Mouse (Mus musculus) embryonic facial prominence, embryonic 15.5 days (tissue): ENCODE data around the gene Mpzl2. TPM values are rescaled to one million over a fixed set of nuclear protein-coding genes. Genes with fewer than 3 reads are reported as not detected.
"Not testable (repeated sequence)": the region's sequence is repeated elsewhere in the genome, so short reads cannot be mapped to it uniquely, and the experiment has no call there.

Experiments used
- ATAC-seq: fragments of 200-750 bp; cut with Nextera tagmentation; 2 replicates; pipeline ENCODE4 v1.8.0; 2017; ENCODE audit warnings: low read depth, moderate TSS enrichment; ENCODE audit not compliant: insufficient number of reproducible peaks, low FRiP score, low TSS enrichment
- H3K27ac ChIP-seq: fragments of 300-500 bp; sonication (generic); replicated peaks from 2 replicates; pipeline ENCODE4 v1.5.1; 2015; ENCODE audit warnings: mild to moderate bottlenecking, inconsistent platforms
- H3K27me3 ChIP-seq: fragments of 300-500 bp; sonication (generic); 2 replicates; pipeline ENCODE4 v1.6.1; 2015; ENCODE audit warnings: inconsistent platforms
- H3K36me3 ChIP-seq: fragments of 300-500 bp; sonication (generic); 2 replicates; pipeline ENCODE4 v1.6.1; 2015; ENCODE audit warnings: mild to moderate bottlenecking, inconsistent platforms
- H3K4me1 ChIP-seq: fragments of 300-500 bp; sonication (generic); 2 replicates; pipeline ENCODE4 v1.6.1; 2015; ENCODE audit warnings: inconsistent platforms
- H3K4me2 ChIP-seq: fragments of 300-500 bp; sonication (generic); replicated peaks from 2 replicates; pipeline ENCODE4 v1.6.1; 2015; ENCODE audit warnings: mild to moderate bottlenecking, inconsistent platforms
- H3K4me3 ChIP-seq: fragments of 300-500 bp; sonication (generic); replicated peaks from 2 replicates; pipeline ENCODE4 v1.5.1; 2015; ENCODE audit warnings: mild to moderate bottlenecking, inconsistent platforms
- H3K9ac ChIP-seq: fragments of 300-500 bp; sonication (generic); 2 replicates; pipeline ENCODE4 v1.6.1; 2015; ENCODE audit warnings: inconsistent platforms
- H3K9me3 ChIP-seq: fragments of 300-500 bp; sonication (generic); replicated peaks from 2 replicates; pipeline ENCODE4 v1.6.1; 2016; ENCODE audit warnings: inconsistent platforms
- WGBS: fragments of 180-500 bp; shearing (Covaris S2); methylation state at CpG from one replicate; pipeline ENCODE4 v1.1.7; 2015; 5-methylcytosine and 5-hydroxymethylcytosine counted together
- polyA plus RNA-seq: library from polyadenylated mRNA; unstranded; fragments of >200 nt; fragmentation: Nextera tagmentation; extraction: Ambion mirVana; gene quantifications from 2 replicates; pipeline ENCODE4 v1.2.1, GENCODE M21; 2015

The Mpzl2 gene
- polyA plus RNA-seq, 1 experiment from 2014 or later = 35.4 TPM

DNA sequence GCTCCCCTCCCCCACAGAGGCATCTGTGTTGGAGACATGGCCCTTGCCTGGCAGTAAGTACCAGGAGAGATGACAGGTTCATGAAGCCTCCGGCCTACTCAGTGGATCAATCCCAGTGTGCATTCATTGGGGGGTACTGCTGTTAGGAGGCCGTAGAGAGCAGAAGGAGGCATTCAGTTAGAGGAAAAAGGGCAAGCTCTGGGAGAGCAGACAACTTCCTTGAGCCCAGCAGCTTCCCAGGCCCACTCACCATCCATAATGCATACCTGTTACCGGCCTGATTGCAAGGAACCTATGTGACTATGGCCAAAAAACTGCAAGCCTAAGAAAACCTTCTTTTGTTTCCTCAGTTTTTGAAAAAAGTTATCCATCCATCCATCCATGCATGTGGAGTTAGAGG lies 5.1 kb upstream of the Mpzl2 start:
- Histone ChIP-seq H3K9me3 (no peaks in the 10 kb centered on the region), H3K4me3 (no peak overlapping the region), H3K4me1 (no peaks in the 10 kb centered on the region), H3K27ac (no peak overlapping the region), H3K36me3 (no peaks in the 10 kb centered on the region), H3K4me2 (no peak overlapping the region), H3K27me3 (0 out of 2 replicates have a peak, but pooled peaks cover 2% of the 10 kb centered on the region), H3K9ac (no peak overlapping the region)
- no peak for ATAC-seq
- WGBS = 75% methylated on average over 3 of the region's 3 CpGs

DNA sequence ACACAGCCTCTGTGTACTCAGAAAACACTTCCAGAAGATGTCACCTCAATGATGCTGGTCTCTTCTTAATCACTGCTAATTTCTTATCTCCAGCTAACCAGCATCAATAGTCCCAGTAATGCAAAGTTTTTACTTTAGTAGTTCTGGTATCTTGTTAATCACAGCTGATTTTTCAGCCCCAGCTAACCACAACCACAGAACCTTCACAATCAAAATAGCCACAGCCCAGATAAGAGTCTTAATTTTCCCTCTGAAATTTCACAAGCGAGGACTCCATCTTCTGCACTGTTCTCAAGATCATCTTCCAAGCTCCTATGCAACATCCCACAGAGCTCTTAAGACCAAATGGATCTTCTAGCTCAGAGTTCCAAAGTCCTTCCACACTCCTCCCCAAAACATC lies 1.8 kb upstream of the Mpzl2 start:
- 74% methylated on average over 1 of the region's 1 CpGs for WGBS
- peaks cover 30% of the 10 kb centered on the region for H3K27me3 ChIP-seq
- H3K36me3 ChIP-seq, ATAC-seq, H3K9ac ChIP-seq, H3K27ac ChIP-seq, H3K4me3 ChIP-seq, H3K4me2 ChIP-seq, H3K9me3 ChIP-seq: not testable (repeated sequence)
- H3K4me1 ChIP-seq = peaks cover 13% of the 10 kb centered on the region

DNA sequence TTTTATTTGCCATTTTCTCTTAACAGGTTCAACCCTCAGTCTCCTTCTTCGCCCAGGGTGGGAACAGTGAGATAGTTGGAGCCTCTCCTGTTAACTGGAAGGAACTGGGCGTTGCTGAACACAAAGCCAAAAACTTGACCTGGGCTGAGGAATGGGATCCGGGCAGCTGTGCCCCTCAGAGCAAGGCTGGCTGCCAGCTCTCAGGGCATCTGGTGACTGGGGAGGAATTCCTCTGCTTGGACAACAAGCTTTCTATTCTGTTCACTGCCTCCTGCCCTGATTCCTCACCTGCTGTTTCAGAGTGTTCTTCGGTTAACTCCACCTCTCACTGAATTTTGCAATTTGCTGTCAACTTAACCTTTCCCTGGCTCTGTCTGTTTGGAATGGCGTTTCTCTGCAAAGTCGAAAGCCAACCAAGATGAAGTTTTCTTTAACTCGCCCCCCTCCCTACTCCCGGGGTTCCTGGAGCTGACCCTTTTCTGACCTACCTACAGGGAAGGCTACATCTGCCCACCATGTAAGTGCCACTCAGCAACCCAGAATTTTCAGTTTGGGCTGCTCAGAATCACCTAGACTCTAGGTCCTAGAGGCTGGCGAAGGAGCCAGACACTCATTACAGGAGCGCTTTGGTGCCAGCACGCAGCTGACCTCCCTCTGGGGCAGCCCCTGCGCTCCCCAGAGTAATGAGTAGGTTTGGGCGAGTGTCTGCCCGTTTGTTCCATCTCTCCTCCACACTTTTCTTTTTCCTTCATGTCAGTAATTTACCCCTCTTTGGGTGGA lies 657 bp downstream of the Mpzl2 start:
- Histone ChIP-seq H3K4me3 (no peak overlapping the region), H3K9me3 (no peaks in the 10 kb centered on the region), H3K36me3 (no peaks in the 10 kb centered on the region), H3K9ac (no peak overlapping the region), H3K27ac (no peak overlapping the region), H3K4me1 (peaks cover 15% of the 10 kb centered on the region), H3K27me3 (peaks cover 44% of the 10 kb centered on the region), H3K4me2 (no peak overlapping the region)
- no peak for ATAC-seq
- 16% methylated on average over 14 of the region's 14 CpGs for WGBS

DNA sequence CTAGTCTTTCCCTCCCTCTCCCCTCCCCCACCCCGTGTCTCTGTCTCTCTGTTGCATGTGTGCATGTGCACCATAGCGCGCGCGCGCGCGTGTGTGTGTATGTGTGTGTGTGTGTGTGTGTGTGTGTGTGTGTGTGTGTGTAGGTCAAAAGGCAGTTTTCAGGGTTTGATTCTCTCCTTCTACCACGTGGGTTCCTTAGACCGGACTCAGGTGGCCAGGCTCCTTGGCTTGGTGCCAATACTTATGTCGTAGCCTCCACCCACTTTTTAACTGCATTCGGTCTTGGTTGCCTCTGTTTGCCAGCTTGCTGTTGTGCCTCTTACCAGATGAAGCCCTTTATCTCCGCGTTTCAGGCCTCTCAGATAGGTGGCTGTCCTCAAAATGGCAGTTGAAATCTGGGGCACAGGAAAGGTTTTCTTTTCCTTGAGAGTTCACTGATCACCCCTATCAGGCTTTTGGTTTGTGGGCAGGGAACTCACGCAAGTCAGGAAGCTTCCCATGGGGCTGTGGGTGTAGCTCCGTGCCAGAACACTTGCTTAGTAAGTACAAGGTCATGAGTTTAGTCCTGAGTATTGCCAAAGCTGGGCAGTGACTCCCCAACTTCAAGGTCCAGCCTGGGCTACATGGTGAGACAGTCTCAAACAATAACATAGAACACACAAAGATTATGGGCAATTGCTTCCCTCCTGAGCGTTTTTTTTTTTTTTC lies 1.7 kb downstream of the Mpzl2 start:
- Histone ChIP-seq H3K4me3 (no peak overlapping the region), H3K27me3 (peaks cover 44% of the 10 kb centered on the region), H3K9me3 (no peaks in the 10 kb centered on the region), H3K4me1 (peaks cover 15% of the 10 kb centered on the region), H3K27ac (no peak overlapping the region), H3K9ac (no peak overlapping the region), H3K4me2 (no peak overlapping the region), H3K36me3 (no peaks in the 10 kb centered on the region)
- WGBS = 30% methylated on average over 17 of the region's 17 CpGs
- ATAC-seq = no peak

DNA sequence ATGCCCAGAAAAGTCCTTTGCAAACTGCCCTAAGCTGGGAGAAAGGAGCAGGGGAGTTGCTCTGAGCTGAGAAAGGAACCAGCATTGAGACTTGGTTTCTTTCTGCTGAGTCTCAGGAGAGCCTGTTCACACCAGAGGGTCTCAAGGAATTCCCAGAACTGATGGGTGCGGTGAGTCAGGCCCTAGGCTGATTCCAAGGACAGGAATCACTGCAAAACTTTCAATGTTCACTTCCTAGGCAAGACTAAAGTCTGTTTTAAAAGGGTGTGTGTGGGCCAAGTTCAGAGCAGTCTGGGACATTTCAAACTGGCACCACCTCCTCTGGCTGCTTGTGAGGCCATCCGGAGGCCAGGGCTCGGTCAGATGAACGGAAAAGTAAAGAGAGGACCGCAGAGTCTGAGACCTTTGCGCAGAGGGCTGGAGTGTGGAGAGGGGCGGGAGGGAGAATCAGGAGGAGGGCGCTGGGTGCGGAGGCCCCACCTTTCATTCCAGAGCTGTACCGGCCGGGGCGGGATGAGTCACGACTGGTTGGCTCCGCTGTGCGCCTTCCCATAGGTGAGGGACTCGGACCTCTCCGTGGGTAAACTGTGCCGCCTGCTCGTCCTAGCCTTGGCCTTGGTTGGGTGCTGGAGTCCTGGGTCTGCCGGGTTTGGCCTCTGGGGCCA lies 2.6 kb downstream of the Mpzl2 start:
- no peaks in the 10 kb centered on the region for H3K36me3 ChIP-seq
- H3K4me3 ChIP-seq = peak overlapping the region; percentile 38
- H3K9ac ChIP-seq = peak overlapping the region; percentile 7; the same call in 1 of the 2 replicates
- peaks cover 44% of the 10 kb centered on the region for H3K27me3 ChIP-seq
- peak overlapping the region; percentile 43 for H3K4me2 ChIP-seq
- H3K4me1 ChIP-seq = peaks cover 15% of the 10 kb centered on the region
- WGBS = 2% methylated on average over 20 of the region's 20 CpGs
- H3K27ac ChIP-seq = peak overlapping the region; percentile 70
- H3K9me3 ChIP-seq = no peaks in the 10 kb centered on the region
- ATAC-seq = peak; percentile 83

DNA sequence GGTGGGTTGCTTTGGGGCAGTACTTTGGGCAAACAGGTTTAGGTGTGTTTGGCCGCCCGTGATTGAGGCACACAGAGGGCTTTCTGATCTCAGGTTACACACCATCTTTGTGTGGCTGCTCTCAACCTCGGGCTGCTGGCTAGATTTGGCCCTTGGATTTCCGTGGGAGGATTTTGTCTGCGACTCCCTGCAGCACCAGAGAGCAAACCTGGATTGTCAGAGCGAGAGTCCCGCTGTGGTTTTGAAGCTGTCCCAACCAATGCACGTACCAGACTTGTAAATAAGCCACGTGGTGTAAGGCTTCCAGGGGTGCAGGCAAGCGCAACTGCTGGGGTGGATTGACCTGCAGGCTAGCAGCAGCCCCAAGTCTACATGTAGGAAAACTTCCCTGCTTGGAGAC lies 3.3 kb downstream of the Mpzl2 start:
- H3K27me3 ChIP-seq = peaks cover 44% of the 10 kb centered on the region
- H3K36me3 ChIP-seq = no peaks in the 10 kb centered on the region
- 2% methylated on average over 10 of the region's 10 CpGs for WGBS
- peak overlapping the region; percentile 7; the same call in 1 of the 2 replicates for H3K9ac ChIP-seq
- H3K9me3 ChIP-seq = no peaks in the 10 kb centered on the region
- peak overlapping the region; percentile 38 for H3K4me3 ChIP-seq
- no peak; the same call in 1 of the 2 replicates for ATAC-seq
- peak overlapping the region; percentile 43 for H3K4me2 ChIP-seq
- H3K27ac ChIP-seq = peak overlapping the region; percentile 70
- H3K4me1 ChIP-seq = peaks cover 15% of the 10 kb centered on the region

DNA sequence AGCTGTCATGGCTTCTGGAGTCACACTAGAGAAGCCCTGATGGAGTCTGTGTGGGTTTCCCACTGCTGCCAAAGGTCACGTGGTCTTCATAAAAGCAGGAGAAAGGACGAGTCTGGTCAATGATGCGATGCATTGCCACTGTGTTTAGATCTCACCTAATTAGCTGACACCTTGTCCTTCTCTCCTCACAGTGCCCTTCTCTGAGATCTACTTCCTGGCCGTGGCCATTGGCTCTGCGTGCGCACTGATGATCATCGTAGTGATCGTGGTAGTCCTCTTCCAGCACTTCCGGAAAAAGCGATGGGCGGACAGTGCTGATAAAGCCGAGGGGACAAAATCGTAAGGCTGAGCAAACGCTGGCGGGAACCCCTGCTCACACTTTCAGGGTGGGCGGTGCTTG lies 7.4 kb downstream of the Mpzl2 start:
- peaks cover 6% of the 10 kb centered on the region; the same call in 1 of the 2 replicates for H3K4me1 ChIP-seq
- H3K9ac ChIP-seq = no peak overlapping the region
- no peak overlapping the region for H3K27ac ChIP-seq
- ATAC-seq = no peak
- H3K27me3 ChIP-seq = peaks cover 22% of the 10 kb centered on the region
- WGBS = 88% methylated on average over 16 of the region's 16 CpGs
- H3K9me3 ChIP-seq = no peaks in the 10 kb centered on the region
- H3K36me3 ChIP-seq = no peaks in the 10 kb centered on the region
- H3K4me2 ChIP-seq = no peak overlapping the region
- H3K4me3 ChIP-seq = no peak overlapping the region

DNA sequence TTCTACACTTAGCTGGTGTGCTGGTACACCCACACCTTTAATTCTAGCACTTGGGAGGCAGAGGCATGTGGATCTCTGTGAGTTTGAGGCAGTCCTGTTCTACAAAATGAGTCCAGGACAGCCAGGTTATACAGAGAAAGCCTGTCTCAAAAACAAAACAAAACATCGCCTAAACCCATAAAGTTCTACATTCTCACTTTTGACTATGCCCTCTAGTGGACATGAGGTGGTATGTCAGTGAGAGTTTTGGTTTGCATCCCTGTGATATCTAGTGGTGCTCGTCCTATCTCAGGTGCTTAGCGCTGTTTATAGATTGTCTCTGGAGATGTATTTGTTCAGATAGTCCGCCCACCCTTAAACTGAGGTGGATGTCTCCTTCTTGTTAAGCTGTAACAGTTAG lies 8.9 kb downstream of the Mpzl2 start:
- Histone ChIP-seq H3K4me1 (no peaks in the 10 kb centered on the region), H3K36me3 (no peaks in the 10 kb centered on the region), H3K9me3 (no peaks in the 10 kb centered on the region), H3K27me3 (peaks cover 13% of the 10 kb centered on the region), H3K4me2 (no peak overlapping the region), H3K27ac (no peak overlapping the region), H3K4me3 (no peak overlapping the region), H3K9ac (no peak overlapping the region)
- WGBS = 33% methylated on average over 4 of the region's 4 CpGs
- ATAC-seq = no peak

DNA sequence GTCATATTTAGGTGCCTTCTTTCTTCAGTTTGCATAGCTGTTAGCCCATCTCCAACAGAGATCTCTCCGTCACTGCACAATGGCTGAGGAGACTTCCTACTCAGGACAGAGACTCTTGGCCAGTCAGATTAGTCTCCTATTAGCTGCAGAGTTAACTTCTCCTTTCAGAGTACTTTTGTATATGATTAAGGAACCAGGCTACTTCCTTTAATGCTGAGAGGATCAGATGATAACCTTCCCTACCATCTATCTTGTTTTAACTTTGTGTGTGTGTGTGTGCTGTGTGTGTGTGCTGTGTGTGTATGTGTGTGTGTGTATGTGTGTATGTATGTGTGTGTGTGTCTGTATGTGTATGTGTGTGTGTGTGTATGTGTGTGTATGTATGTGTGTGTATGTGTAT lies 10.1 kb downstream of the Mpzl2 start:
- Histone ChIP-seq H3K9ac (no peak overlapping the region), H3K4me3 (no peak overlapping the region), H3K9me3 (no peaks in the 10 kb centered on the region), H3K4me1 (no peaks in the 10 kb centered on the region), H3K36me3 (no peaks in the 10 kb centered on the region), H3K27me3 (peaks cover 4% of the 10 kb centered on the region; the same call in 1 of the 2 replicates), H3K4me2 (no peak overlapping the region), H3K27ac (no peak overlapping the region)
- no peak for ATAC-seq
- WGBS = 77% methylated on average over 1 of the region's 1 CpGs

DNA sequence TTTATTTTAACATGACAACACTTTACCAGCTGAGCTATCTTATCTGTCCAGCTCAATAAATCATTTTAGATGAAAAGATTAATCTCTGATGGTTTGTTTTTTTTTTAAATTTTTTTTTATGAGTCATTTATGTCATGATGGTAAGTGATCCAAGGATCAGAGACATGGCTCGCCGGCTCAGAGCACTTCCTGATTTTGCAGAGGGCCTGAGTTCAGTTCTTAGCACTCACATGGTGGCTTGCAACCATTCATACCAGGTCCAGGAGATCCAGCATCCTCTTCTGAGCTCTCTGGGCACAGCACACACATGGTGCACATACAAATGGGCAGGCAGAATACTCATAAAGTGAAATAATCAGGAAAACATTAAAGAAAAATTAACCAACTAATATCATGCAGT lies 10.7 kb downstream of the Mpzl2 start:
- no peak for ATAC-seq
- H3K27me3 ChIP-seq = peaks cover 3% of the 10 kb centered on the region; the same call in 1 of the 2 replicates
- no peak overlapping the region for H3K9ac ChIP-seq
- 86% methylated on average over 2 of the region's 2 CpGs for WGBS
- no peaks in the 10 kb centered on the region for H3K36me3 ChIP-seq
- H3K4me1 ChIP-seq = no peaks in the 10 kb centered on the region
- H3K27ac ChIP-seq = no peak overlapping the region
- no peak overlapping the region for H3K4me3 ChIP-seq
- no peaks in the 10 kb centered on the region for H3K9me3 ChIP-seq
- H3K4me2 ChIP-seq = no peak overlapping the region

DNA sequence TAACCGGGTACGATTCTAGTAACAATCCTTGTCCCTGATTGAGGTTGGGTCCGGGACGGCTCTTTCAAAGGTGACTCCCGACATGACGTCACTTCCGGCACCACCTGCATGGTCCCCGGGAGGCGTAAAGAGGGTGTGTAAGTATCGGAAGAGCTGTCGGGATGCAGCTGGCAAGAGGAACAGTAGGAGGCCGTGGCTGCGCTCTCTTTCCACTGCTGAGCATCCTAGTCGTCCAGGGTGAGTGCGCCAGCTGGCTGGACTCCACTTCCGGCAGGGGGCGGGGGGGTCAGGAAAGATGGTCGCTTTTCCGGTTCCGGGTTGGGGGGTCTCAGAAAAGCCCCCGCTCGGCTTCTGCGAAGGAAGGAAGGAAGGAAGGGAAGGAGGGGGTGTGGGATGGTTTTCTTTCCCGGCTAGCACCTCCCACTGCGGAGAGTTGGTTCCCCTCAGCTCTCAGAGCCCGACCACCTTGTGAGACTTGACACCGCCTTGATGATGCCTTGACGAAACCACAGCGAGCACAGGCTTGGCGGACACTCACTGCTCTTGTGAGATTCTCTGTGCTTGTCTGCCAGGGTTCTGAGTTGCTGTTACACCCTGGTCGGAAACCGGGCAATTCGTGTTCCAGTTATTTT lies 15.6 kb downstream of the Mpzl2 start, which contains the start of gene Mpzl3:
TSS of gene Mpzl3 (plus strand) at position 105 of the 632 bp plus-strand sequence.
- H3K27ac ChIP-seq = peak within 1 kb of the TSS; percentile 99
- H3K9me3 ChIP-seq = no peaks in the 10 kb centered on the region
- H3K4me2 ChIP-seq = peak within 1 kb of the TSS; percentile 78
- H3K4me3 ChIP-seq = peak within 1 kb of the TSS; percentile 80
- no peaks in the 10 kb centered on the region for H3K36me3 ChIP-seq
- H3K4me1 ChIP-seq = no peaks in the 10 kb centered on the region
- peaks cover 16% of the 10 kb centered on the region; the same call in 1 of the 2 replicates for H3K27me3 ChIP-seq
- WGBS = under 1% methylated on average over 33 of the region's 33 CpGs
- ATAC-seq = peak; percentile 89
- peak within 1 kb of the TSS; percentile 42; the same call in 1 of the 2 replicates for H3K9ac ChIP-seq
